Mouse (Mus musculus) layer of hippocampus, adult 6 months (tissue): Measurements from ENCODE around the gene Vmn1r14. TPM values are rescaled to one million over a fixed set of nuclear protein-coding genes. Genes with fewer than 3 reads are reported as not detected.

Experiments
- long read RNA-seq, 2 experiments: library from polyadenylated mRNA; unstranded; transcript quantifications; one replicate each; pipeline ENCODE4 v2.0.0; 2019 to 2020
- polyA plus RNA-seq: library from polyadenylated mRNA; unstranded; fragments of <200 nt; fragmentation: Nextera tagmentation; gene quantifications from 2 replicates; pipeline ENCODE4 v1.2.3, GENCODE M21; 2021

Vmn1r14 gene
- not detected in 2 replicates for polyA plus RNA-seq
- long read RNA-seq, experiment 1, result 0 reads
- long read RNA-seq, experiment 2, result 0 reads

GRCm38 (mm10) chr6:57231386-57231785 is at the start of gene Vmn1r14:
TSS of gene Vmn1r14 (plus strand) at chr6:57231686.

DNA sequence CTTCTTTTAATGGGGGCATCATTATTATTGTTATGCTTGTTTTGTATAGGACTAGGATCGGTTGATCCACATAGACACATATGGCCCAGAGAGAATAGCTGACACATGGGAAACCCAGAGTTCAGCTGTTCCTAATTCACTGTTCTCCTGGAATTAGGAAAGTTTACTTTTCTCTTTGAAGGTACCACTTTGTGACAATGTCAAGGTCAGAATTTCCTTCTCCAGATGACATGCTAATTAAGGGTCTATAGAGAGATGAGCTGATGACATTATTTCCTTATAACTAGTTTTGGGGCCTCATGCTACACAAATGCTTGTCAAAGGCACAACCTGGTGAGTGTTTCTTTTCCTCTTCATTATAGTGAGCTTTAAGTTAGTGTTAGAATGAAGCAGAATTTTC is 28.5 kb upstream of the Vmn1r14 start, which contains the start of gene Vmn1r13:
Gene Vmn1r13, plus strand, starts transcription at position 301 of the 400 bp plus-strand sequence.

GRCm38 (mm10) chr6:57257652-57258051 is 26.2 kb downstream of the Vmn1r14 start, which contains the start of gene Vmn1r15:
TSS of gene Vmn1r15 (plus strand) at chr6:57257952.

Other genes starting within 250 kb of the Vmn1r14 start
- not detected in 2 replicates for gene Vmn1r6, start 234.4 kb upstream of the Vmn1r14 start, polyA plus RNA-seq
- gene Vmn1r7, start 206.4 kb upstream of the Vmn1r14 start, polyA plus RNA-seq, result not detected in 2 replicates
- gene Vmn1r8, start 199.4 kb upstream of the Vmn1r14 start, polyA plus RNA-seq, result not detected in 2 replicates
- gene Vmn1r9, start 164.9 kb upstream of the Vmn1r14 start, polyA plus RNA-seq, result not detected in 2 replicates
- not detected in 2 replicates for gene Vmn1r10, start 122.2 kb upstream of the Vmn1r14 start, polyA plus RNA-seq
- not detected in 2 replicates for gene Vmn1r11, start 98.2 kb upstream of the Vmn1r14 start, polyA plus RNA-seq
- not detected in 2 replicates for gene Vmn1r12, start 74.8 kb upstream of the Vmn1r14 start, polyA plus RNA-seq
- not detected in 2 replicates for gene Vmn1r13, start 28.4 kb upstream of the Vmn1r14 start, polyA plus RNA-seq
- gene Vmn1r15, start 26.3 kb downstream of the Vmn1r14 start, polyA plus RNA-seq, result not detected in 2 replicates
- not detected in 2 replicates for gene Vmn1r16, start 97.8 kb downstream of the Vmn1r14 start, polyA plus RNA-seq
- not detected in 2 replicates for gene Vmn1r17, start 132.0 kb downstream of the Vmn1r14 start, polyA plus RNA-seq
- not detected in 2 replicates for gene Vmn1r18, start 164.1 kb downstream of the Vmn1r14 start, polyA plus RNA-seq
- not detected in 2 replicates for gene Vmn1r19, start 172.1 kb downstream of the Vmn1r14 start, polyA plus RNA-seq
- gene Vmn1r20, start 197.2 kb downstream of the Vmn1r14 start, polyA plus RNA-seq, result not detected in 2 replicates